10 mouse cellular contexts compared by ENCODE assay signal in genomic region chr17:64622352-64622886, GRCm38 (mm10). TPM values are rescaled to one million over a fixed set of nuclear protein-coding genes. Genes with fewer than 3 reads are reported as not detected.
A peak's percentile ranks its signal among the peaks of the same experiment; 100 is the strongest.
DNase-seq lines count a peak whose midpoint lies in the region; ATAC-seq and TF ChIP-seq lines count a peak whose summit lies in the region.
"Had no signal": no experiment of that assay in that cellular context is flagged by ENCODE, and none has a peak within 500 bp of the region (broad histone marks: within the 10 kb centered on the region; RNA-seq: fewer than 3 reads in every experiment).

No protein-coding gene starts in this region.

- H3K4me3 ChIP-seq in lung, postnatal 0 days (ENCODE audit: low read depth, low read length): no peak overlapping the region
- no peak overlapping the region for H3K4me3 ChIP-seq in forebrain, embryonic 11.5 days (ENCODE audit: low read depth, low read length)
- H3K4me3 ChIP-seq: limb, embryonic 13.5 days had no signal

- peak; percentile 65 for DNase-seq in adrenal gland, postnatal 36 days
- DNase-seq in induced T-regulatory cell, adult 2 months (ENCODE audit: low read depth): peak; percentile 55
- DNase-seq in lung, postnatal 0 days (ENCODE audit: low spot score): peak; percentile 70
- DNase-seq in forebrain, embryonic 11.5 days (ENCODE audit: low spot score): no peak
- DNase-seq in thymus, postnatal 0 days (ENCODE audit: low spot score): no peak
- DNase-seq in layer of hippocampus, adult 18-20 months (ENCODE audit: low spot score in 2 of 2): no peak
- DNase-seq in spleen, postnatal 14 days (ENCODE audit: low spot score in 2 of 2): no peak
- DNase-seq: retina, postnatal 1 day had no signal

- peak; percentile 81 for ATAC-seq in CD4-positive, CD25-positive, alpha-beta regulatory T cell, adult 4 months
- peak; percentile 87 for ATAC-seq in lung, postnatal 0 days
- no peak; the same call in 1 of the 2 replicates for ATAC-seq in forebrain, embryonic 11.5 days (replicated peaks; ENCODE audit: low FRiP score)

- H3K4me1 ChIP-seq in lung, postnatal 0 days (ENCODE audit: insufficient read depth, low read depth, low read length): 0 out of 2 replicates have a peak, but pooled peaks cover 2% of the 10 kb centered on the region
- H3K4me1 ChIP-seq in forebrain, embryonic 11.5 days (replicated peaks; ENCODE audit: control insufficient read depth, insufficient read depth, low read length): peaks cover 2% of the 10 kb centered on the region; the same call in 1 of the 2 replicates
- H3K4me1 ChIP-seq: limb, embryonic 13.5 days had no signal

- H3K4me2 ChIP-seq in lung, postnatal 0 days (replicated peaks; ENCODE audit: low read depth, low read length): peak overlapping the region; percentile 42
- H3K4me2 ChIP-seq in forebrain, embryonic 11.5 days (ENCODE audit: low read depth, low read length, severe bottlenecking): no peak overlapping the region
- H3K4me2 ChIP-seq: limb, embryonic 13.5 days had no signal

- no peaks in the 10 kb centered on the region for H3K9me3 ChIP-seq in lung, postnatal 0 days (ENCODE audit: low read length)
- no peaks in the 10 kb centered on the region for H3K9me3 ChIP-seq in forebrain, embryonic 11.5 days (ENCODE audit: control insufficient read depth, low read length)
- H3K9me3 ChIP-seq: limb, embryonic 13.5 days had no signal

- peak; percentile 41 for TF ChIP-seq CTCF in lung, postnatal 0 days (IDR thresholded peaks at IDR 0.05)

- 0 out of 2 replicates have a peak, but pooled peaks have one; percentile 10 for TF ChIP-seq EP300 in lung, postnatal 0 days (IDR thresholded peaks at IDR 0.05)

- 0 out of 2 replicates have a peak, but pooled peaks cover 6% of the 10 kb centered on the region for H3K36me3 ChIP-seq in lung, postnatal 0 days (ENCODE audit: insufficient read depth, low read length)
- H3K36me3 ChIP-seq in forebrain, embryonic 11.5 days (ENCODE audit: control insufficient read depth, insufficient read depth, low read length): no peaks in the 10 kb centered on the region

- 77% methylated on average over 11 of the region's 11 CpGs for WGBS in lung, postnatal 0 days
- 83% methylated on average over 11 of the region's 11 CpGs for WGBS in forebrain, embryonic 11.5 days

- H3K27me3 ChIP-seq in lung, postnatal 0 days (replicated peaks; ENCODE audit: insufficient read depth, low read length): no peaks in the 10 kb centered on the region
- H3K27me3 ChIP-seq in forebrain, embryonic 11.5 days (ENCODE audit: control insufficient read depth, insufficient read depth, low read length): no peaks in the 10 kb centered on the region
- H3K27me3 ChIP-seq: limb, embryonic 13.5 days had no signal

- peak overlapping the region; percentile 79 for H3K27ac ChIP-seq in lung, postnatal 0 days (ENCODE audit: low read length)
- no peak overlapping the region for H3K27ac ChIP-seq in forebrain, embryonic 11.5 days (ENCODE audit: low read depth, low read length)
- H3K27ac ChIP-seq: limb, embryonic 13.5 days had no signal

- no peak overlapping the region for H3K9ac ChIP-seq in lung, postnatal 0 days (replicated peaks; ENCODE audit: low read depth)
- no peak overlapping the region for H3K9ac ChIP-seq in forebrain, embryonic 11.5 days (ENCODE audit: low read length)
- H3K9ac ChIP-seq: limb, embryonic 13.5 days had no signal

RNA-seq across cellular contexts. Expression of gene Man2a1, which starts 21.9 kb away (rescaled TPM):
- 10 to 100 TPM; 10.1 to 10.6 TPM for polyA plus RNA-seq in CD4-positive, CD25-positive, alpha-beta regulatory T cell, adult 4 months (2017; shearing (Covaris generic))
- 100 to 1,000 TPM; 167 to 177 TPM for total RNA-seq in adrenal gland, postnatal 36 days (2021)
- polyA plus RNA-seq in lung, postnatal 0 days (2015; fragmentation: Nextera tagmentation; extraction: Ambion mirVana): 9.6 and 9.7 TPM in 2 replicates
- 4.4 and 5.1 TPM in 2 replicates for polyA plus RNA-seq in forebrain, embryonic 11.5 days (2014; fragmentation: Nextera tagmentation; extraction: Ambion mirVana)
- polyA plus RNA-seq in thymus, postnatal 0 days (2015; fragmentation: Nextera tagmentation; extraction: Ambion mirVana): 9.9 and 13.9 TPM in 2 replicates
- 10 to 100 TPM; 15.9 to 16.5 TPM for total RNA-seq in layer of hippocampus, adult 18-20 months (2021)

Comparison
In these comparisons a context has a peak if more than half of its experiments do, and no peak if none do; other contexts are left out.
1. DNase-seq: peak in adrenal gland, postnatal 36 days (2 of 2), induced T-regulatory cell, adult 2 months (single experiment) and lung, postnatal 0 days (single experiment); none in forebrain, embryonic 11.5 days (single experiment), thymus, postnatal 0 days (single experiment), layer of hippocampus, adult 18-20 months (0 of 2) and spleen, postnatal 14 days (0 of 2).